Mouse (Mus musculus) liver, embryonic 14.5 days (tissue): ENCODE results near the gene Rpusd4.

Experiments used
- CTCF ChIP-seq: IDR thresholded peaks from 2 replicates; pipeline ENCODE4 v1.5.1; 2016; ENCODE audit warnings: antibody characterized with exemption, low read depth, control low read depth
- EP300 ChIP-seq: IDR thresholded peaks from 2 replicates; pipeline ENCODE4 v1.6.1; 2016; ENCODE audit warnings: antibody characterized with exemption, low read depth

DNA sequence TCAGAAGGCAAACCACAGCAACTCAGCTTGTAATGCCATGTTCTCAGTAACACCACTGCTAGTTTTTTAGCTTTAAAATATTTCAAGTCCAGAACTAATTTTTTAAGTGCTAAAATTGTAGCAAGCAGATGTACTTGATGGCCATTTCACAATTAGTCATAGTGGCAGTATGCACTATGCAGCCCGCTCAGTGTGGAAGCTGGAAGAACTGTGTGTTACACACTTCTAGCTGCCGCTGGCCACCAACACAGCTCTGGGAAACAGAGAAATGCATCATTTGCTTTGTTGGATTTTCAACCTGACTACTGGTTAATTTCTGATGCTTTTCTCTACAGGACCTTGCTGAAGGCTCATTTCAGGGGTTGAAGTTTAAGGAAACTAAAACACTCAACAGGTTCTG, 20.3 kb upstream of the Rpusd4 start:
- TF ChIP-seq CTCF (no peak), EP300 (no peak)
